7 mouse cellular contexts compared by ENCODE assay signal in the genomic region with DNA sequence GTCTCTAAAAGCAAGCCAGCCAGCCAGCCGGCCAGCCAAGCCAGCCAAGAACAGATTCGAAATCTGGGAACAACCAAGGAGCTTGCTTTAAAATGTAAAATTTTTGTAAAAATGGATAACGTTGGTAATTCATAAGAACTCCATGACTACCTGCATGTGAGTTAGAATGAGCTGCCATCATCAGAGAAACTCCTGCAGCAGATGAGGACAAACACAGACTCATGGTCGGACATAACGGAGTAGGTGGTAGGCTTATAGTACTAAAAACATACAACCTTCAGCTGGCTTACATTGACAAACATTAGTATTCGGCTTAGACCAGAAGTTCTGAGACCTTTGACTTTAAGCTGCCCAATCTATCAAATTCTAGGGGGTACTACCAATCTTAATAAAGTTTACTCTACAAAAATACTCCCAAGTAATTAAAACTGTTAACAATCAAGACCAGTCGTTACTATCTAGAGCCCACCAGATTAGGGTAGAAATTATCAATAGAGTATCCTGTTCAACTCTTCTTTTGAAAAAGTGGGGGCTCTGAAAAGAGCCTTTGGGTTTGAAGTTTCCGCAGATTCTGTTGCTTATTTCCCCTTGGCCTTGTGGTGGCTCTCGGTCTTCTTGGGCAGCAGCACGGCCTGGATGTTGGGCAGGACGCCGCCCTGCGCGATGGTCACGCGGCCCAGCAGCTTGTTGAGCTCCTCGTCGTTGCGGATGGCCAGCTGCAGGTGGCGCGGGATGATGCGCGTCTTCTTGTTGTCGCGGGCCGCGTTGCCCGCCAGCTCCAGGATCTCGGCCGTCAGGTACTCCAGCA. TPM values are rescaled to one million over a fixed set of nuclear protein-coding genes. Genes with fewer than 3 reads are reported as not detected.
DNase-seq lines count a peak whose midpoint lies in the region; ATAC-seq lines count a peak whose summit lies in the region.
"Not testable (repeated sequence)": the region's sequence is repeated elsewhere in the genome, so short reads cannot be mapped to it uniquely, and the experiment has no call there.

No protein-coding gene starts in this region.

- H3K4me3 ChIP-seq in forebrain, embryonic 16.5 days (replicated peaks; ENCODE audit: low read length): peak overlapping the region; percentile 46
- H3K4me3 ChIP-seq in hindbrain, embryonic 15.5 days: peak overlapping the region; percentile 43
- H3K4me3 ChIP-seq in limb, embryonic 13.5 days: peak overlapping the region; percentile 51

- peak; percentile 26 for ATAC-seq in forebrain, embryonic 16.5 days
- peak; percentile 2; the same call in 1 of the 2 replicates for ATAC-seq in hindbrain, embryonic 15.5 days (ENCODE audit: low FRiP score, low read depth)
- not testable (repeated sequence) for ATAC-seq in limb, embryonic 13.5 days (ENCODE audit: low FRiP score, low read depth)
- 0 out of 2 replicates have a peak, but pooled peaks have one; percentile 10 for ATAC-seq in megakaryocyte-erythroid progenitor cell, adult 5-6 weeks (replicated peaks; ENCODE audit: low FRiP score, low TSS enrichment, poor library complexity, severe bottlenecking)

- H3K36me3 ChIP-seq in forebrain, embryonic 16.5 days (ENCODE audit: control insufficient read depth, insufficient read depth); hindbrain, embryonic 15.5 days; limb, embryonic 13.5 days: not testable (repeated sequence)

- H3K27me3 ChIP-seq in forebrain, embryonic 16.5 days (replicated peaks; ENCODE audit: control insufficient read depth, insufficient read depth, low read length); hindbrain, embryonic 15.5 days; limb, embryonic 13.5 days: not testable (repeated sequence)

- peak overlapping the region; percentile 63 for H3K4me2 ChIP-seq in forebrain, embryonic 16.5 days (ENCODE audit: low read length)
- H3K4me2 ChIP-seq in hindbrain, embryonic 15.5 days: peak overlapping the region; percentile 60
- H3K4me2 ChIP-seq in limb, embryonic 13.5 days (replicated peaks): peak overlapping the region; percentile 65

- peaks cover 19% of the 10 kb centered on the region for H3K4me1 ChIP-seq in forebrain, embryonic 16.5 days (replicated peaks; ENCODE audit: control insufficient read depth, insufficient read depth, low read length)
- H3K4me1 ChIP-seq in hindbrain, embryonic 15.5 days (replicated peaks): peaks cover 26% of the 10 kb centered on the region
- H3K4me1 ChIP-seq in limb, embryonic 13.5 days: peaks cover 21% of the 10 kb centered on the region

- peak overlapping the region; percentile 57 for H3K9ac ChIP-seq in forebrain, embryonic 16.5 days (replicated peaks; ENCODE audit: low read depth, low read length)
- peak overlapping the region; percentile 50 for H3K9ac ChIP-seq in hindbrain, embryonic 15.5 days
- H3K9ac ChIP-seq in limb, embryonic 13.5 days: peak overlapping the region; percentile 73

- peak; percentile 57 for DNase-seq in Muller cell, postnatal 12 days (ENCODE audit: inconsistent ontology term)
- DNase-seq in embryo, embryonic 10.5 days (ENCODE audit: low spot score): peak; percentile 72
- peak; percentile 50 for DNase-seq in retina, embryonic 14.5 days (ENCODE audit: low spot score)

- 14% methylated on average over 10 of the region's 30 CpGs for WGBS in forebrain, embryonic 16.5 days
- WGBS in hindbrain, embryonic 15.5 days: 9% methylated on average over 18 of the region's 30 CpGs
- 8% methylated on average over 18 of the region's 30 CpGs for WGBS in limb, embryonic 13.5 days

- peak overlapping the region; percentile 88 for H3K27ac ChIP-seq in forebrain, embryonic 16.5 days (ENCODE audit: low read length)
- peak overlapping the region; percentile 90 for H3K27ac ChIP-seq in hindbrain, embryonic 15.5 days (replicated peaks)
- peak overlapping the region; percentile 92 for H3K27ac ChIP-seq in limb, embryonic 13.5 days

- H3K9me3 ChIP-seq in forebrain, embryonic 16.5 days (ENCODE audit: control insufficient read depth, low read length); hindbrain, embryonic 15.5 days; limb, embryonic 13.5 days: not testable (repeated sequence)

RNA-seq across cellular contexts. Expression of gene Hist1h2ac, which starts 0.6 kb away (rescaled TPM):
- polyA plus RNA-seq in forebrain, embryonic 16.5 days (2015; fragmentation: Nextera tagmentation; extraction: Ambion mirVana): 0.80 and 0.83 TPM in 2 replicates
- polyA plus RNA-seq in hindbrain, embryonic 15.5 days (2015; fragmentation: Nextera tagmentation; extraction: Ambion mirVana): 0.34 and 0.38 TPM in 2 replicates
- polyA plus RNA-seq in limb, embryonic 13.5 days (2015; fragmentation: Nextera tagmentation; extraction: Ambion mirVana): 1.00 and 1.3 TPM in 2 replicates
- total RNA-seq in megakaryocyte-erythroid progenitor cell, adult 5-6 weeks (2014; fragmentation: Nextera tagmentation): 3.8 and 6.0 TPM in 2 replicates
- total RNA-seq in megakaryocyte-erythroid progenitor cell, adult 5-6 weeks (2017): 56.0 and 87.4 TPM in 2 replicates

RNA-seq across cellular contexts. Expression of gene Hist1h2bc, which starts 0.8 kb away (rescaled TPM):
- polyA plus RNA-seq in forebrain, embryonic 16.5 days (2015; fragmentation: Nextera tagmentation; extraction: Ambion mirVana): 27.2 and 35.5 TPM in 2 replicates
- polyA plus RNA-seq in hindbrain, embryonic 15.5 days (2015; fragmentation: Nextera tagmentation; extraction: Ambion mirVana): 19.3 and 25.4 TPM in 2 replicates
- 35.3 and 35.7 TPM in 2 replicates for polyA plus RNA-seq in limb, embryonic 13.5 days (2015; fragmentation: Nextera tagmentation; extraction: Ambion mirVana)
- 74.9 and 133 TPM in 2 replicates for total RNA-seq in megakaryocyte-erythroid progenitor cell, adult 5-6 weeks (2014; fragmentation: Nextera tagmentation)
- 136 and 209 TPM in 2 replicates for total RNA-seq in megakaryocyte-erythroid progenitor cell, adult 5-6 weeks (2017)

RNA-seq across cellular contexts. Expression of gene Hist1h1t, which starts 12.5 kb away (rescaled TPM):
- not detected in 2 replicates for polyA plus RNA-seq in forebrain, embryonic 16.5 days (2015; fragmentation: Nextera tagmentation; extraction: Ambion mirVana)
- polyA plus RNA-seq in hindbrain, embryonic 15.5 days (2015; fragmentation: Nextera tagmentation; extraction: Ambion mirVana): not detected in 2 replicates
- 0.36 and 0.43 TPM in 2 replicates for polyA plus RNA-seq in limb, embryonic 13.5 days (2015; fragmentation: Nextera tagmentation; extraction: Ambion mirVana)
- 1.3 TPM in 1 of 2 replicates, not detected in the other for total RNA-seq in megakaryocyte-erythroid progenitor cell, adult 5-6 weeks (2014; fragmentation: Nextera tagmentation)
- total RNA-seq in megakaryocyte-erythroid progenitor cell, adult 5-6 weeks (2017): 1.3 TPM in 1 of 2 replicates, not detected in the other

RNA-seq across cellular contexts. Expression of gene Hist1h4c, which starts 15.1 kb away (rescaled TPM):
- 2.1 and 2.2 TPM in 2 replicates for polyA plus RNA-seq in forebrain, embryonic 16.5 days (2015; fragmentation: Nextera tagmentation; extraction: Ambion mirVana)
- 2.3 and 2.7 TPM in 2 replicates for polyA plus RNA-seq in hindbrain, embryonic 15.5 days (2015; fragmentation: Nextera tagmentation; extraction: Ambion mirVana)
- 9.0 and 10.3 TPM in 2 replicates for polyA plus RNA-seq in limb, embryonic 13.5 days (2015; fragmentation: Nextera tagmentation; extraction: Ambion mirVana)
- 153 and 163 TPM in 2 replicates for total RNA-seq in megakaryocyte-erythroid progenitor cell, adult 5-6 weeks (2014; fragmentation: Nextera tagmentation)
- 166 and 397 TPM in 2 replicates for total RNA-seq in megakaryocyte-erythroid progenitor cell, adult 5-6 weeks (2017)

RNA-seq across cellular contexts. Expression of gene Hfe, which starts 27.5 kb away (rescaled TPM):
- 2.1 and 3.3 TPM in 2 replicates for polyA plus RNA-seq in forebrain, embryonic 16.5 days (2015; fragmentation: Nextera tagmentation; extraction: Ambion mirVana)
- 4.5 and 5.1 TPM in 2 replicates for polyA plus RNA-seq in hindbrain, embryonic 15.5 days (2015; fragmentation: Nextera tagmentation; extraction: Ambion mirVana)
- polyA plus RNA-seq in limb, embryonic 13.5 days (2015; fragmentation: Nextera tagmentation; extraction: Ambion mirVana): 5.2 and 5.5 TPM in 2 replicates
- not detected in 2 replicates for total RNA-seq in megakaryocyte-erythroid progenitor cell, adult 5-6 weeks (2014; fragmentation: Nextera tagmentation)
- total RNA-seq in megakaryocyte-erythroid progenitor cell, adult 5-6 weeks (2017): 0.27 and 1.9 TPM in 2 replicates
